Mouse (Mus musculus): Measurements from ENCODE around the gene Tpbg.
A peak's percentile ranks its signal among the peaks of the same experiment; 100 is the strongest.
"Not testable (repeated sequence)": the region's sequence is repeated elsewhere in the genome, so short reads cannot be mapped to it uniquely, and the experiment has no call there.

Gene Tpbg

DNA sequence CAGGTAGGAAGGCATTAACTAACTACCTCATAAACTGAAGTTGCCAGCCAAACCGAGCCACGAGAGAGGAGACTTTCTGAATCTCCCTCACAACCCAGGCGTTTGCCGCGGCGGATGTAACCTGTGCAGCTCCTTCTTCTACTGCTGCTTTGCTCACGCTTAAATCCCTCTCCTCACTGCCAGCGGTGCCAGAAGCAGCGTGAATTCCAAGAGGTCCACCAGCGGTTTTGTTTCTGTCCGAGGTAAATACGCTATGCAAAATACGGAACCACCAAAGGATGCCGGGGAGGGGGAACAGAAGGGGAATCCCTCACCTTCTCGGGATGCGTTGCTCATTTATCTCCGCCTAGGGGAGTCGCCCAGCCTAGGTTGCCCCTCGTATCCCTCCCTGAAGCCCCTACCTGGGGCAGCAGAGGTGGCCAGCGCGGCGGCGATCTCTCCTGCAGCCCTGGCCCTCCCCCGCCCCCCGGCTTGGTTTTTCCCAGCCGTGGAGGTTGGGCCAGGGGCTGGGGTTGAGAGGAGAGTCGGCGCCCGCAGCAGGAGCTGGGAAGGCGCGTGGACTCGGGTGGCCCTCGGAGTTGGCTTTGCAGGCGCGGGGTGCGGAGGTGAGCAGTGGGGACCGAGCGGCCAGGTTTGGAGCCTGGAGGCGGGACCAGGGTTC is at the start of gene Tpbg:
Gene Tpbg (plus strand): TSS at position 30 of the 661 bp plus-strand sequence.
- peak in 1 of 2 experiments; percentile 12 for DNase-seq (ENCODE audit: low spot score in 2 of 2)

DNA sequence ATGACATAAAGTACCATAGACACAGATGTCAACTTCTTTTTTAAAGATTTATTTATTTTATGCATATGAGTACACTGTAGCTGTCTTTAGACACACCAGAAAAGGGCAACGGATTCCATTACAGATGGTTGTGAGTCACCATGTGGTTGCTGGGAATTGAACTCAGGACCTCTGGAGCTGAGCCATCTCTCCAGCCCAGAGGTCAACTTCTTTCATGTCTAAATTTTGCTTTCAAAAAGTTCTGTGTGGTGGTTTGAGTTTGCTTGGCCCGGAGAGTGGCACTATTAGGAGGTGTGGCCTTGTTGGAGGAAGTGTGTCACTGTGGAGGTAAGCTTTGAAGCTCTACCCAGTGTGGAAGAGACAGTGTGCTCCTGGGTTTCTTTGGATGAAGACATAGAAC is 40.2 kb upstream of the Tpbg start:
- DNase-seq (ENCODE audit: low spot score in 2 of 2): not testable (repeated sequence)

DNA sequence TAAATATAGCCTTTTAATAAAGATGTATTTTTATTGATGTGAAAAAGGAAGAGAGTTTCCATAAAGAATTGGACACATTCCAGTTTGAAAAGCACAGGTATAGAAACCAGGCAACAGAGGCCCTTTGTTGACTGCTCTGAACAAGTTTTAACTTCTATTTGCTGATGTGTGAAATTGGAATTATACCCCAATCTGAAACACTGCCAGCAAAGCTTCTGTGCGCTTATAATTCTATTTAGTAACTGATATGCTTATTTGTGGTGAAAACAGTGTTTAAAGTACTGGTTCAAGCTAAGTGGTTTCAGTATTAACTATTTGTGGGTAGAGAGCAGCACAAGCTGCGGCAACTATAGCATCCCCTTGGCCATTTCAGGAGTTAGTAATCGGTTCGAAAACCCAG is 39.6 kb upstream of the Tpbg start:
- no peak for DNase-seq (ENCODE audit: low spot score in 2 of 2)

DNA sequence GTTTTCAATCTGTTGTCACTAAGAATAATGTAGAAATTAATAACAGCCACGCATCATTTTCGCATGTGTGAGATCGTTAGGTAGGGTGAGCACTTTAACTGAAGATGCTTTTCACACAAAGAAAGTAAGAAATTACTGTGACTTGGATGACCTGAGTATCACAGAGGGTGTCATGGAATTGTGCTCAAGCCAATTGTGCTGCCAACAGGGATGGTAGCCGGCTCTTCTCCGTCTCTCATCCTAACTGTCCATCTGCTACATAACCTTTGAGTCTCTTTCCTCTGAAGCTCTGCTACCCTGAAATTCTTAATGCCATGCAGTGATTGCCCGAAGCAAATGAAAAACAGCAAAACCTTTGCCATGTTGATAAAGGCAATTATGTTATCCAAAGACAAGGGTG is 35.8 kb upstream of the Tpbg start:
- DNase-seq (ENCODE audit: low spot score in 2 of 2): no peak

DNA sequence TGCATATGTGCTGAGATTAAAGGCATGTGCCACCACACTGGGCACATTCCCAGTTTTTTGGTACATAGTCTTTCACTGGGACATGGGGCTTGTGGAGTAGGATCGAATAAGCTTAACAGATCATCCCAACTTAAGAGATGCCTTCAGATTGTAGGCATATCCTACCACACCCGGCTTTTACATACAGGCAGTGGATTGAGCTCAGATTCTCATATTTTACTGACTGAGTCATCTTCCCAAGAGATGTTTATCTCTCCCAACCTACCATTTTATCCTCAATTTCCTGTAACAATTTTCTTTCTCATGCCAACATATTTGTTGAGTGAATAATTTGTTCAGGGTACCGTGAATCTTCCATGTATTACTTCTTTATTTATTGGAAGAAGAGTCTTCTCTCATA is 32.9 kb upstream of the Tpbg start:
- no peak for DNase-seq (ENCODE audit: low spot score in 2 of 2)

DNA sequence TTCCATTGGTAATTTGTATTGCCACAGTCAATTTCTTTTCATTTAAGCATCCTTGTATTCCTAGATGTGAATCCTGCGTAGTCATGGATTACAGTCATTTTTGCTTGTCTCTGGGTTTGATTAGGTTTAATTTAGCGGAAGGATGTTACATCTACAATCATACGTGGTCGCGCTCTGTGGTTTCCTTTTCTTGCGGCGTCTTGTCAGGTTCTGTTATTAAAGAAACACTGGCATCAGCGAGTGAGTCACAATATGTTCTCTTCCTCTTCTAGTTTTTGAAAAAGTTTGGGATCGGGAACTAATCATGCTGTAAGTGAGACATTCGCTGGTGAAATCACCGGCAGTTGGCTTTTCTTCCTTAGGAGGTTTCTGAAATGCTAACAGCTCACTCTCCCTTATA is 21.4 kb upstream of the Tpbg start:
- DNase-seq (ENCODE audit: low spot score in 2 of 2): no peak

DNA sequence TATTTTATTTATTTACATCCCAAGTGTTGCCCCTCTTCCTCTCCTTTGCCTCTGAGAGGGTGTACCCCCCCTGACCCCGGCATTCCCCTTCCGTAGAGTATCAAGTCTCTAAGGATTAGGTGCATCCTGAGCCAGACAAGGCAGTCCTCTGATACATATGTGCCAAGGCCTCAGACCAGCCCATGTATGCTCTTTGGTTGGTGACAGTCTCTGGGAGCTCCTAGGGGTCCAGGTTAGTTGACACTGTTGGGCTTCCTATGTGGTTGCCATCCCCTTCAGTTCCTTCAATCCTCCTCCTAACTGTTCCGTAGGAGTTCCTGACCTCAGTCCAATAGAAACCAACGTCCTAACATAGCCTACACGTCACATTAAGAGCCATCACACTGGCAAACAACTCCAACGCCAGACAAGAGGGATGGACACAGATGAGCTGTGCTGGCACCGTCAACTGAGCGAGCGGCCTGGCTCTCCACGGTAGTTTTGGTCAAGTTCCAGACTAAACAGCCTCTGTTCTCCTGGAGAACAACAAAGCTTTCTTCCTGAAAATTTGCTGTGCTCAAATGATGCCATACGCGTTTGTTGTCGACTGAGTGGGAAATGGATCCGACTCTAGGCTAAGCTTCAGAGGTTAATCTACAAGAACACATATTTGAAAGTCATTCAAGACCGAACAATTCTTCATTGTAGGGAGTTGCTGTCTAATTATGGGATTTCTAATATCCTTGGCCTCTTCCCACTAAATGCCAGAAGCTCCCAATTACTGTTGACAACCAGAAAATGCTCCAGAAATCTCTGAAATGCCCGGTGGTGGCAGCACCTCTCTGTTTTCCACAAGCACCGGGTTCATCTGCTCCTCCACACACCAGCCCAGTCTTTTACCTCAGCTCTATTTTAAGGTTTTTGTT is 6.4 kb upstream of the Tpbg start:
- no peak for DNase-seq (ENCODE audit: low spot score in 2 of 2)

DNA sequence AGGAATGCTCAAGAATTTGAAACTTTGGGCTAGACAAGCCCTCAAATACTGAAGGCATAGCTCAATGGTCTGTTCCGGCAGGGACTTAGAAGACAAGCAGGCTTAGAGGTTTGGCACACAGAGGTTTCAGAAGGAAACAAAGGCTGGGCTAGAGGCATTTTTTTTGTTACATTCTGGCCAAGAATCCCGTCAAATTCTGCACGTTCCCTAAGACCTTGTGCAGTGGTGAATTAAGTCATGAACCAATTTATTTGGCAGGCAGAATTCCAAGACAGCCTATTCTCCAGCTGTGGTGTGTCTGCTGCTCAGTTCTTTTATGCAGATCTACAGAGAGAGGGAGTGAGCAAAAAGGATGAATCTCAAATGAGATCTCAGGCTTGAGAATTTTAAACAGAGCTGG is 2.6 kb upstream of the Tpbg start:
- DNase-seq (ENCODE audit: low spot score in 2 of 2): no peak

DNA sequence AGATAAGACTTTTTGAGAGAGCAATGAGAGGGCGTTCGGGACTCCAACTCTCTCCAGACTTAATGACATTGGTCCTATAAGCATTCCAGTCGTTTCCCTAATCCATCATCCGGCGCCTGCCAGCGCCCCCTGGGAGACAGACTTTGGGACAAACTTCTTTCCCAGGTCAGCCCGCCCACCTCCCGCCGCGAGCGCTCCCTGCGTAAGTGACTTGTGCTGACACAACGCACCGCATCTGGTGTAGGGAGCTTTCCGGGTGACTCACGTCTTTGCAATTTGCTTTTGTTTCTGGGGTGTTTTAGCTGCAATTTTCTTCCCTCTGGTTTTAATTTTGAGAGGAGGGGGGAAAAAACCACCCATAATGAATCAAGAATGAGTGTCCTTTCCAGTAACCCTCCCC is 289 bp upstream of the Tpbg start:
- peak in 1 of 2 experiments; percentile 22 for DNase-seq (ENCODE audit: low spot score in 2 of 2)

DNA sequence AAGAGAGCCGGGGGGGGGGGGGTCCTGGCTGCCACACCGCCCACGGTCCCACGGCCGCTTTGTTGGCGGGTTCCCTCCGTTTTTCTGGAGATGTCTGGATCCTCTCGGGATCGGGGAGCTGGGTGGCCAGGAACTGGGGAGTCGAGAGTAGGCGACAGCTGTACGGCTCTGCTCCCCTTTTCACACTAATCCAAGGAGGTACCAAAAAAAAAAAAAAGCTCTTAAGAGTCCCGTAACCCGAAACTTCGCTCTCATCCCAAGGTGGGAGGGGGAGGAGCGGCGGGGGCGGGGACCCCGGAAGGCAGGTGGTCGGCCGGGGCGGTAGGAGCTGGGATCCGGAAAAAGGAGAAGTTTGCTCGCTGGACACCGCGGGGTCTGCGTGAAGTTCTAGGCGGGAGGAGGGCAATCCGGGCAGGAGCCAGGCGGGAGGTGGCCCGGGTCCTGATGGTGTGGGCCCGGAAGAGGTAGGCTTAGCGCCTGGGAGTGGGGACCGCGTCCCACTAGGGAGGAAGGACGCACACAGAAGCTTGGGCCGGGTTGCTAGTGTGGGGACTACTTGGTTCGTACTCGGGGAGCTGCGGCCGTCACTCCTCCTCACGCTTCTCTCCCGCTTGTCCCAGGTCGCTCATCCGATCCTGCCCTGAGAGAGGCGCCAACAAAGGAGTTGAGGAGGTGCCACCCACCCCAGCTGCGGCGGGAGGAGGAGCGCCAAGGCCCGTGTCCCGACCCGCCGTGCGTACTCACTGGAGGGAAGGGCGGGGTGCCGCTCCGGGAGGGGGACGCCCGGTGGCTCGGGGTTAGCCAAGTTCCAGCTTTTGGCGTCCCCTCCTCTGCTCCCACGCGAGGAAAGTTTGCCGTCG is 1.1 kb downstream of the Tpbg start:
- no peak for DNase-seq (ENCODE audit: low spot score in 2 of 2)

DNA sequence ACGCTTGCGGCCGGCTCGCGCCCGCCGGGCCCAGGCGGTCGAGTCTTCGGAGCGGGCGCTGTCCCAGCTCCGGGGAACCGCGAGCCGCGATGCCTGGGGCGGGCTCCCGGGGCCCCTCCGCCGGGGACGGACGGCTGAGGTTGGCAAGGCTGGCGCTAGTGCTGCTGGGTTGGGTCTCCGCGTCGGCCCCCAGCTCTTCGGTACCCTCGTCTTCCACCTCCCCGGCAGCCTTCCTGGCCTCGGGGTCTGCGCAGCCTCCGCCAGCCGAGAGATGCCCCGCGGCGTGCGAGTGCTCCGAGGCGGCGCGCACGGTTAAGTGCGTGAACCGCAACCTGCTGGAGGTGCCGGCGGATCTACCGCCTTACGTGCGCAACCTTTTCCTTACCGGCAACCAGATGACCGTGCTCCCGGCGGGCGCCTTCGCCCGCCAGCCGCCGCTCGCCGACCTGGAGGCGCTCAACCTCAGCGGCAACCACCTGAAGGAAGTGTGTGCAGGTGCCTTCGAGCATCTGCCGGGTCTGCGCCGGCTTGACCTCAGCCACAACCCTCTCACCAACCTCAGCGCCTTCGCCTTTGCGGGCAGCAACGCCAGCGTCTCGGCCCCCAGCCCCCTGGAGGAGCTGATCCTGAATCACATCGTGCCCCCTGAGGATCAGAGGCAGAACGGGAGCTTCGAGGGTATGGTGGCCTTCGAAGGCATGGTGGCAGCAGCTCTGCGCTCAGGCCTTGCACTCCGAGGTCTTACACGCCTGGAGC is 1.9 kb downstream of the Tpbg start:
- DNase-seq (ENCODE audit: low spot score in 2 of 2): no peak

DNA sequence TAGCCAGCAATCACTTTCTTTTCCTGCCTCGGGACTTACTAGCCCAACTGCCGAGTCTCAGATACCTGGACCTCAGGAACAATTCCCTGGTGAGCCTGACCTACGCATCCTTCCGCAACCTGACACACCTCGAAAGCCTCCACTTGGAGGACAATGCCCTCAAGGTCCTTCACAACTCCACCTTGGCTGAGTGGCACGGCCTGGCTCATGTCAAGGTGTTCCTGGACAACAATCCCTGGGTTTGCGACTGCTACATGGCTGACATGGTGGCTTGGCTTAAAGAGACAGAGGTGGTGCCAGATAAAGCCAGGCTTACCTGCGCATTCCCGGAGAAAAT is 2.4 kb downstream of the Tpbg start:
- DNase-seq (ENCODE audit: low spot score in 2 of 2): no peak

DNA sequence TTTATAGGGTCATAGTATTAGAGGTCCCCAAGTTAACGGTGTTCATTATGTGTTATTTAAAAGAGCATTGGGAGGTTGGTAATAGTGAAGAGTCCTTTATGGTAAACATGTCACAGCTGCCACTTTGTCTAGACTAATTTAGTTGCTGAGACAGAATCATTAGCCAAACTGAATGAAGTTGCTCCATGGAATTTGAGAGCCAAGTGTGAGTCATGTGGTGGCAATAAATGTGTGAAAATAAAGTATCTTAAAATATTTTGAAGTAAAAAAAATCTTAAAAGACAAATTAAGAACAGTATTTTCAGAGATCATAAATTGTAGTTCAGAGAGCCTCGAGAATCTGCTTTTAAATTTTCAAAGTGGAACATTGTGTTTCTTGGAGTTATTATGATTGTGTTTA is 4.0 kb downstream of the Tpbg start:
- DNase-seq (ENCODE audit: low spot score in 2 of 2): no peak

DNA sequence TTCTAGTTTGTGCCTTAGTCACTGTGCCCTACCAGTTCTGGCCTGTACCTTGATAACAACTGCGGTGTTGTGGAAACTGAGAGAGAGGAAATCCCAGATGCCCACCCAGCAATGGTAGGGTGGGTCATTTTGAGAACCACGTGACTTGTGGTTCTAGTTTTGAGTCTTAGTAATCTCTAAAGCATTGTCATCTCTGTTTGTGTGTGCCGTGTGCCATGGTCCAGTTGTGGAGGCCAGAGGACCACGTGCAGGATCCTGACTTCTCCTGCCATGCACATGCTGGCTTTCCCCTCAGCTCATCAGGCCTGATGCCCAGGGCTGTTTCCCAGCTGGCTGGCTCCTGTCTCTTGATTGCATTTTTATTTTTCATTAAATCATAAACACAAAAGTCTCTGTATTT is 12.6 kb downstream of the Tpbg start:
- DNase-seq (ENCODE audit: low spot score in 2 of 2): no peak

DNA sequence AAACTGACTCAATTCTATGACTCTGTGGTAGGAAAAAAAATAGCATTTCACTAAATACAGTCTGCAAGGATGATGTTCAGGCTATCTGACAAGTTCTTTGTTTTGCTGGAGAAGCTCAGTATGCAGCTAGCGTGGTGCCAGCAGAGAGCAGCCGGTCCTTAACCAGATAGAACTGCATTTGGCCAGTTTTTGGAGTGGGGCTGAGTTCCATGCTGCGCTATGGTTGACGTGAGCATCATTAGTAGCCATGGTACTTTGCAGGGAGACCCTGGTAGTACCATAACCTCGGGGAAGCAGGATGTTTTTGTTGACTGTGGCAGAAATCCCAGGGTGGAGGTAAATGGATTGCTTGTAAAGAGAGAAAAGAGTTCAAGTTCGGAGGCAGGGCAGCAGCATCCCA is 14.3 kb downstream of the Tpbg start:
- DNase-seq (ENCODE audit: low spot score in 2 of 2): no peak

DNA sequence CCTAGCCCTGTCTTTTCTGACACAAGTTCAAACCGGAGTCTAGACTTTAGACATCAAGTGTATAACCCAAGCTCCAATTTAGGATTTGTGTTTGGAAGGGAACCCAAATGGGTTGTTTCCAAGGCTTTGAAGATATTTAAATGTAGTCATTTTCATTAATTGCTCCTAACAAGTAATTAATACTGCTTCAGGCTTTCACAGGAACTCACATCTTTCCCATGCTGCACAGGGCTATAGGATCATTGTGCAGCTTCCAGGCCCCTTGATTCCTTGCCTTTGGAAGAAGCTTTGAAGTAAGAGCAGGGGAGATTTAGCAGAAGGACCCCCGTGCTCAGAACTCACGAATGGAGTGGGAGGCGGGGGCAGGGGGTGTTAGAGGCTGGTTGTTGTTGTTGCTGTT is 18.9 kb downstream of the Tpbg start:
- no peak for DNase-seq (ENCODE audit: low spot score in 2 of 2)

DNA sequence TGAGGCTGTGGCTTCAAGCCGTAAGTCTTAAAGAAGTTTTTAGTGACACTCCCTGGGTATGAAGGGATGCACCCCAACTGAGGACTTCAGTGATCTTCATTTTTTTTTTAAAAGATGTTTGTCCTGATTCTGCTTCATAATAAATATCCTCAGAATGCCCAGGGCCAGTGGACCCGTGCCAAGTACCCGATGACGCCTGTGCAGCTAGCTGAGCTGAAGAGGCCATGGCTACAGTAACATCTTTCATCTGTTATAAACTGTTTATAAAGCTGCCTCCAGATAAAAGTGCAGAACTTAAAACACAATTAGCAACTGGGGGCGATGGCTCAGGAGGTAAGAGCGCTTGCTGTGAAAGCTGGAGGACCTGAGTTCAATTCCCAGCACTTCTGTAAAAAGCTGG is 20.4 kb downstream of the Tpbg start:
- DNase-seq (ENCODE audit: low spot score in 2 of 2): no peak

DNA sequence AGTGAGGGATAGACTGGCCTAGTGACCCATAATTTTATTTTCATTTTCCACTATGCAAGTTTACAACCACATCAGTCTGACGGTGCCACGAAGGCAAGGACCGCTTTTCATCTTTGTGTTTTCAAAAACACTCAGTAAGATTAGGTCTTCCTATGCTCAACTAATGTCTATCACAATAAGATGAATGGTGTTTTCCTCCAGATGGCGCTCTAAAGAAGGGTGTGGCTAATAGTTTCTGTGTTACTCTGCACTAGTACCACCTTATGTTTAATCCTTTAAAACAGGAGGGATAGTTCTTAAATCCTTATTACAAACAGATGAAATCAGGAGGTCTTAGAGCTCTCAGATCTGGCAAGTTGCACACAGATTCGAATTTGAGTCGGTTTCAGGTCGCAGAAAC is 30.7 kb downstream of the Tpbg start:
- no peak for DNase-seq (ENCODE audit: low spot score in 2 of 2)

DNA sequence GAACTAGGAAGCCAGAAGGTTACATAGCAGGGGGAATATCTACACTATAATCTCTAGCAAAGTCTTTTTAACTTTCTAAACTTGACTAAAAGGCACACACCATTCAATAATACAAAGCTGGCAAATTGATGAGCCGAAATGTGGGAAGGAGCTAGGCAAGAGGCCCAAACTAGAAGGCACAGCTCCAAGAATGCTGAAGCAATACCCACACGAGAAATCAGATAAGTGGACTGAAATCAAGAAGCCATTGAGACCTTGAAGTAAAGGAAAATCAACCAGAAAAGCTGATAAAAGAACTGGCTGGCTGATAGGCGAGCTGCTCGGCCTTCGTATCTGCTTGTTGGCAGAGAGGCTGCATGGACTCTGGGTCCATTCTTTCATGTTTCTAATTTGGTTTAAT is 51.5 kb downstream of the Tpbg start:
- peak in 1 of 2 experiments; percentile 26 for DNase-seq (ENCODE audit: low spot score in 2 of 2)

Data from left cerebral cortex, adult 9 months (tissue).